Mouse (Mus musculus) CD4-positive, CD25-positive, alpha-beta regulatory T cell (primary cell): ENCODE measurements around the gene Lrrn3. TPM values are rescaled to one million over a fixed set of nuclear protein-coding genes. Genes with fewer than 3 reads are reported as not detected.

Experiments
- polyA plus RNA-seq: library from polyadenylated mRNA; unstranded; fragments of 100-300 nt; shearing (Covaris generic); gene quantifications from one replicate; pipeline ENCODE4 v1.2.1, GENCODE M21; 2017

Lrrn3 gene
- 0.89 TPM for polyA plus RNA-seq

GRCm38 (mm10) chr12:41486331-41486730 lies at the start of gene Lrrn3:
Gene Lrrn3, minus strand, starts transcription at chr12:41486431.

